Mouse (Mus musculus): ENCODE results near the gene Itga1.

DNA sequence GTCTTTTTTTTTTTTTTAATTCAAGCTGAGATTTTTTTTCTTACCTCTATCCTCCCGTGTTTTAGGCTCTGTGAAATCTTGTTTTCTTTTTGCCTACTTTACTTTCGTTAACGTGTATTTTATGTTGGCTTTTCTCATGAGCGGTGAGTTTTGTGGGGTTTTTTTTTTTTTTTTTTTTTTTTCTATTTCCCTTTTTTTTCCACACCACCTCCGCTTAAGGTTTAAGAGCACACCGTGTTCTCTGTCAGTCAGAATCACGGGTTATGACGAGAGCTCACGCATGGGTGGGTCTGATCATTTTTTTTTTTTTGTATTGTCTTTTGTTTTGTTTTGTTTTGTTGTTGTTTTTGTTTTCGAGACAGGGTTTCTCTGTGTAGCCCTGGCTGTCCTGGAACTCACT, 103.7 kb downstream of the Itga1 start:
- no peak for TF ChIP-seq EP300 (IDR thresholded peaks at IDR 0.05; ENCODE audit: low read depth in 1 of 2, low read length in 2 of 2)
- TF ChIP-seq JUND (IDR thresholded peaks at IDR 0.05; ENCODE audit: low read depth, low read length): no peak
- no peak for TF ChIP-seq CTCF (IDR thresholded peaks at IDR 0.05 in 2 of 3, conservative IDR thresholded peaks at IDR 0.05 in 1 of 3; ENCODE audit: control insufficient read depth in 1 of 3, insufficient read depth in 1 of 3, low read depth in 2 of 3, low read length in 3 of 3, poor library complexity in 1 of 3, severe bottlenecking in 1 of 3)
- no peak for TF ChIP-seq MAX (IDR thresholded peaks at IDR 0.05; ENCODE audit: low read length)
